Mouse (Mus musculus) midbrain, embryonic 14.5 days (tissue): ENCODE data around the gene Chrm3. TPM values are rescaled to one million over a fixed set of nuclear protein-coding genes. Genes with fewer than 3 reads are reported as not detected.

Source experiments
- ATAC-seq: fragments of 200-750 bp; cut with Nextera tagmentation; 2 replicates; pipeline ENCODE4 v1.8.0; 2017; ENCODE audit warnings: moderate number of reproducible peaks, moderate library complexity; ENCODE audit not compliant: low FRiP score, low TSS enrichment
- DNase-seq: peaks from one replicate; pipeline ENCODE4 v3.0.0-alpha.2; 2015
- H3K27ac ChIP-seq: fragments of 300-500 bp; sonication (generic); replicated peaks from 2 replicates; pipeline ENCODE4 v1.5.1; 2014; ENCODE audit warnings: mild to moderate bottlenecking, low read depth, low read length, moderate library complexity
- H3K27me3 ChIP-seq: fragments of 300-500 bp; sonication (generic); 2 replicates; pipeline ENCODE4 v1.6.1; 2014; ENCODE audit warnings: low read length, control low read depth, mixed read lengths; ENCODE audit not compliant: control insufficient read depth, insufficient read depth
- H3K36me3 ChIP-seq: fragments of 300-500 bp; sonication (generic); 2 replicates; pipeline ENCODE4 v1.6.1; 2014; ENCODE audit warnings: low read length, control low read depth; ENCODE audit not compliant: control insufficient read depth, insufficient read depth
- H3K4me1 ChIP-seq: fragments of 300-500 bp; sonication (generic); 2 replicates; pipeline ENCODE4 v1.6.1; 2014; ENCODE audit warnings: mild to moderate bottlenecking, antibody characterized with exemption, low read length, control low read depth; ENCODE audit not compliant: control insufficient read depth, insufficient read depth
- H3K4me2 ChIP-seq: fragments of 300-500 bp; sonication (generic); 2 replicates; pipeline ENCODE4 v1.6.1; 2014; ENCODE audit warnings: mild to moderate bottlenecking, low read length, moderate library complexity
- H3K4me3 ChIP-seq: fragments of 300-500 bp; sonication (generic); replicated peaks from 2 replicates; pipeline ENCODE4 v1.5.1; 2014; ENCODE audit warnings: low read depth, low read length
- H3K9ac ChIP-seq: fragments of 300-500 bp; sonication (generic); replicated peaks from 2 replicates; pipeline ENCODE4 v1.6.1; 2014; ENCODE audit warnings: mild to moderate bottlenecking, low read length, moderate library complexity
- H3K9me3 ChIP-seq: fragments of 300-500 bp; sonication (generic); 2 replicates; pipeline ENCODE4 v1.6.1; 2016; ENCODE audit warnings: low read length, control low read depth, mixed read lengths; ENCODE audit not compliant: control insufficient read depth
- WGBS: fragments of 180-500 bp; shearing (Covaris S2); extraction: QIAGEN DNeasy Blood & Tissue Kit; methylation state at CpG from one replicate; pipeline ENCODE4 v1.1.7; 2014; 5-methylcytosine and 5-hydroxymethylcytosine counted together
- polyA plus RNA-seq: library from polyadenylated mRNA; unstranded; fragments of >200 nt; fragmentation: Nextera tagmentation; extraction: Ambion mirVana; gene quantifications from 2 replicates; pipeline ENCODE4 v1.2.1, GENCODE M21; 2014

Gene Chrm3
- polyA plus RNA-seq, 1 experiment from 2014 or later: 2.7 TPM

GRCm38 (mm10) chr13:10251499-10252179 is 109.0 kb downstream of the Chrm3 start:
- no peak for DNase-seq
- no peak for ATAC-seq
- Histone ChIP-seq H3K9ac (no peak overlapping the region), H3K27me3 (no peaks in the 10 kb centered on the region), H3K27ac (no peak overlapping the region), H3K4me2 (no peak overlapping the region), H3K36me3 (no peaks in the 10 kb centered on the region), H3K4me3 (no peak overlapping the region), H3K4me1 (no peaks in the 10 kb centered on the region), H3K9me3 (no peaks in the 10 kb centered on the region)
- 93% methylated on average over 5 of the region's 5 CpGs for WGBS

GRCm38 (mm10) chr13:10244243-10244998 is 116.2 kb downstream of the Chrm3 start:
- no peaks in the 10 kb centered on the region for H3K9me3 ChIP-seq
- 29% methylated on average over 1 of the region's 1 CpGs for WGBS
- H3K4me1 ChIP-seq: no peaks in the 10 kb centered on the region
- no peaks in the 10 kb centered on the region for H3K27me3 ChIP-seq
- no peak overlapping the region for H3K4me2 ChIP-seq
- ATAC-seq (no peak), DNase-seq (no peak)
- H3K27ac ChIP-seq: no peak overlapping the region
- H3K36me3 ChIP-seq: no peaks in the 10 kb centered on the region
- H3K4me3 ChIP-seq: no peak overlapping the region
- no peak overlapping the region for H3K9ac ChIP-seq

- Histone ChIP-seq H3K27me3 (no peaks in the 10 kb centered on the region), H3K4me3 (no peak overlapping the region), H3K27ac (no peak overlapping the region), H3K4me1 (no peaks in the 10 kb centered on the region), H3K4me2 (no peak overlapping the region), H3K36me3 (no peaks in the 10 kb centered on the region), H3K9me3 (no peaks in the 10 kb centered on the region), H3K9ac (no peak overlapping the region)
- no peak for DNase-seq
- WGBS: 89% methylated on average over 3 of the region's 3 CpGs
- no peak for ATAC-seq
These were observed 120.4 kb downstream of the Chrm3 start for GRCm38 (mm10) chr13:10240238-10240637.

GRCm38 (mm10) chr13:10239825-10240224 is 120.8 kb downstream of the Chrm3 start:
- no peaks in the 10 kb centered on the region for H3K4me1 ChIP-seq

GRCm38 (mm10) chr13:10237616-10238015 is 123.0 kb downstream of the Chrm3 start:
- H3K9ac ChIP-seq: no peak overlapping the region
- H3K4me1 ChIP-seq: no peaks in the 10 kb centered on the region
- H3K27ac ChIP-seq: no peak overlapping the region
- DNase-seq: no peak
- no peaks in the 10 kb centered on the region for H3K36me3 ChIP-seq
- no peak overlapping the region for H3K4me3 ChIP-seq
- no peaks in the 10 kb centered on the region for H3K9me3 ChIP-seq
- 84% methylated on average over 2 of the region's 2 CpGs for WGBS
- H3K4me2 ChIP-seq: no peak overlapping the region
- ATAC-seq: no peak
- H3K27me3 ChIP-seq: no peaks in the 10 kb centered on the region

More at GRCm38 (mm10) chr13:10239825-10240224, 120.8 kb downstream of the Chrm3 start:
- no peak overlapping the region for H3K4me2 ChIP-seq
- H3K27ac ChIP-seq: no peak overlapping the region
- H3K36me3 ChIP-seq: no peaks in the 10 kb centered on the region
- 66% methylated on average over 4 of the region's 4 CpGs for WGBS
- ATAC-seq (no peak), DNase-seq (no peak)
- H3K9me3 ChIP-seq: no peaks in the 10 kb centered on the region
- no peak overlapping the region for H3K4me3 ChIP-seq
- no peaks in the 10 kb centered on the region for H3K27me3 ChIP-seq
- H3K9ac ChIP-seq: no peak overlapping the region

- ATAC-seq: no peak
- H3K9me3 ChIP-seq: no peaks in the 10 kb centered on the region
- no peaks in the 10 kb centered on the region for H3K27me3 ChIP-seq
- WGBS: 96% methylated on average over 4 of the region's 4 CpGs
- no peak overlapping the region for H3K4me2 ChIP-seq
- no peaks in the 10 kb centered on the region for H3K36me3 ChIP-seq
- DNase-seq: no peak
- H3K27ac ChIP-seq: no peak overlapping the region
- no peaks in the 10 kb centered on the region for H3K4me1 ChIP-seq
- no peak overlapping the region for H3K9ac ChIP-seq
- no peak overlapping the region for H3K4me3 ChIP-seq
These were observed 124.4 kb downstream of the Chrm3 start for GRCm38 (mm10) chr13:10236279-10236678.

GRCm38 (mm10) chr13:10235391-10236169 is 125.1 kb downstream of the Chrm3 start:
- Histone ChIP-seq H3K4me3 (no peak overlapping the region), H3K27me3 (no peaks in the 10 kb centered on the region), H3K4me1 (no peaks in the 10 kb centered on the region), H3K9ac (no peak overlapping the region), H3K27ac (no peak overlapping the region), H3K9me3 (no peaks in the 10 kb centered on the region), H3K4me2 (no peak overlapping the region), H3K36me3 (no peaks in the 10 kb centered on the region)
- 86% methylated on average over 5 of the region's 5 CpGs for WGBS
- ATAC-seq (no peak), DNase-seq (no peak)

GRCm38 (mm10) chr13:10220403-10220802 is 140.2 kb downstream of the Chrm3 start:
- DNase-seq (no peak), ATAC-seq (no peak)
- no peaks in the 10 kb centered on the region for H3K27me3 ChIP-seq
- H3K4me2 ChIP-seq: no peak overlapping the region
- H3K36me3 ChIP-seq: no peaks in the 10 kb centered on the region
- no peak overlapping the region for H3K9ac ChIP-seq
- no peaks in the 10 kb centered on the region for H3K4me1 ChIP-seq
- WGBS: 83% methylated on average over 4 of the region's 4 CpGs
- no peaks in the 10 kb centered on the region for H3K9me3 ChIP-seq
- H3K4me3 ChIP-seq: no peak overlapping the region
- no peak overlapping the region for H3K27ac ChIP-seq
